Mouse (Mus musculus): ENCODE results near the gene Nr1h3.

Nr1h3 gene

DNA sequence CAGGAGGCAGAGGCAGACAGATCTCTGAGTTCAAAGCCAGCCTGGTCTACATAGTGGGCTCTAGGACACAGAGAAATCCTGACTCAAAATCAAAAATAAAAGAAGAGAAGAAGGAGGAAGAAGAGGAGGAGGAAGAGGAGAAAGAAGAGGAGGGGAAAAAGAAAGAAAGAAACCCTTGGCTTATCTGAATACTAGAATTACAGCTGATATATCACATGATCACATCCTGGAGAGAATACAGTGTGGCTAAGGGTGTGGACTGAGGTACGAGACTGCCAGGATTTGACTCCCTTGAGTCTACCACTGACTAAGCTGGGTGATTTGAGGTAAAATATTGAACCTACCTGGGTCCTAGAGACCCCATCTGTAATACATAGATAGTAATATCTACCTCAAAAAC, 16.4 kb downstream of the Nr1h3 start:
- no peak for DNase-seq (ENCODE audit: low spot score in 2 of 2)

DNA sequence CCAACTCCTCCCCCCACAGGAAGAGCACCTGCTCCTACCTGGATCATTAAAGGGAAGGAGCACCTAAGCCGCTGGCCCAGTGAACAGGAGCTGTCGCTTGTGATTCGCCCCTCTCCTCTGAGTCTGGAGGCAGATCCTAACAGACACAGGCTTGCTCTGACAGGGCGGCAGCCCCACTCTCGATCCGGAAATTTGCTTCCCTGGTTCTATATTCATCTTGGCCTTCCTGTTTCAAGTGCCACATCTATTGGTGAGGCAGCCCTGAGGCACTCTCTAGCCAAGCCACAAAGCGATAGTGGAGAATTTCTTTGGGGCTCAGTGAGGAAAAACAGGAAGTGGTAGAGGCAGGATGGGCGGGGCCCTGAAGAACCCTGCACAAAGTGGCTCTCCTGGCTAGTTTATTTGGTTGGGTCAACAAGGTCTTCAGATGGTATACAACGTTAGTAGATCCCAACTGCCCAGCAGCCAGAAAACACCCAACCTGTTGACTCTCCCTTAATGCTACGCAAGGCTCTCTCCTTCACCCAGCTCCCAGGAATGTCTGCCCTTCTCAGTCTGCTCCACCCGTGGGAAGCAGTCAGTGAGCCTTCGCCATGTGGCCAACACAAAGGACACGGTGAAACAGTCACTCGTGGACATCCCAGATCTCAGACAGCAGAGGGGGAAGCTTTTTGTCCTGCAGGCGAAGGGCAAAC, 18.8 kb downstream of the Nr1h3 start, which contains the start of gene Madd:
Gene Madd (minus strand): TSS at position 127 of the 695 bp plus-strand sequence.
- DNase-seq (ENCODE audit: low spot score in 2 of 2), result peak; percentile 64 to 79

DNA sequence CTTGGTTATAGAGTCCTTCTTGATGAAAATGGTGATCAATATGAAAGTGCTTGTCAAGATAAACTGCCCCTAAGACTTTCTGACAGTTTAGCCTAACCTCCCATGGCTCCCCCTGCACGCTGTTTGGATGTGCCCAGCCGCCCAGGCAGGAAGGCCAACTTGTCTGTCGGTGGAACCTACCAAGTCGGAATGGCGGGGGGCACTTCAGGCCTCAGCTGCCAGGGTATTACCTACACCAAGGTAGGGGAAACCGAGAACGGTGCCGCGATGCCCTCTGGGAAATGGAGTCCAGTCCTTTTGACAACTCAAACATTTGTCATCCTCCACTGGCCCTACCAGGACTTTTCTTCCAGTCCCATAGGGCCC, 19.5 kb downstream of the Nr1h3 start:
- peak; percentile 98 for DNase-seq (ENCODE audit: low spot score in 2 of 2)

DNA sequence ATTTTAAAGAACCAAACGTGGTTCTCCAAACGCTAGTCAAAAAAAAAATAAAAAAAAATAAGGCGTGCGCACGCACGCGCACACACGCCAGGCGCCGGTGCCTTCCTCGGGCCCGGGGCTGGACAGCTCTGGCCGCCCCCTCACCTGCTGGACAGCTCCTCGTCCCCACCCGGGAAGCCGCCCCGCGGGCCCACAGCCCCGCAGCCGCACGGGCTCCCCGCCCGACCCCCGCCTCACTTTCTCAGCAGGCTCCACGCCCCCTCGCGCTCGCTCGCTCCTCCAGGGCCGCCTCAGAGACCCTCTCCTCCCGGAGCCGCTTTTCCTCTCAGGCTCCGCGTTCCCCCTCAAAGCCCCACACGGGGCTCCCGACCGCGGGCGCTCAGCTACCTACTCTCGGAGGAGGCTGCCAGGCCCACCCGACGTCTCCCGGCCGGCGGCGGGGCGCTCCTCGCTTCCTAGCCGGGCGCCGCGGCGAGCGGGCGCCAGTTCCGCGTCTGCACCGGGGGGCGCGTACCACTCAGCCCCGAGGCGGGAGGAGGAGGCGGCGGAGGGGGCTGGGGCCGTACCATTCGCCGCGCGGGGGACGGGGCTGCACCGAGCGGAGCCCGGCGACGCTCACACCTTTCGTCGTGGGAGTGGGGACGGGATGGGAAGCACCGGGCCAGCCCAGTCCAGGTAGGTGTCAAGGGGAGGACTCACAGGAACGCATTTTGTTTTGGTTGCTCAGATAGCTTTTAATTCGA, 20.1 kb downstream of the Nr1h3 start:
- peak; percentile 80 to 90 for DNase-seq (ENCODE audit: low spot score in 2 of 2)

DNA sequence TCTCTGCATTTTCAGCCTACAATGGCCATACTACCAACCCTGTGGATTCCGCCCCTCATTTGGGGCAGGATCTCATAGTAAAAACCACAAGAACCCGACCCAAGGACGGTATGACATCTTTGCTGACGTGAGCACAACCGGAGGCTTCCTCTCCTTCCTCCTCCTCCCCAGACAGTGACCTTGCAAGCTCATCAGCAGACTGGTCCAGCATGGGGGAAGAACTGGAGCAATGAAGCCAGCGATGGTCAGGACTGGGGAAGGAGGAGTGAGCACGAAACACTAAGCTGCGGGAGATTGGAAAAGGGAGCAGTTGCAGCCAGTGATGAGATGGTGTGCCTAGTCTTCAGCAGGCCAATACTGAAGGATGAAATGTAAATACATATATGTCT, 20.6 kb downstream of the Nr1h3 start:
- DNase-seq (ENCODE audit: low spot score in 2 of 2), result no peak

DNA sequence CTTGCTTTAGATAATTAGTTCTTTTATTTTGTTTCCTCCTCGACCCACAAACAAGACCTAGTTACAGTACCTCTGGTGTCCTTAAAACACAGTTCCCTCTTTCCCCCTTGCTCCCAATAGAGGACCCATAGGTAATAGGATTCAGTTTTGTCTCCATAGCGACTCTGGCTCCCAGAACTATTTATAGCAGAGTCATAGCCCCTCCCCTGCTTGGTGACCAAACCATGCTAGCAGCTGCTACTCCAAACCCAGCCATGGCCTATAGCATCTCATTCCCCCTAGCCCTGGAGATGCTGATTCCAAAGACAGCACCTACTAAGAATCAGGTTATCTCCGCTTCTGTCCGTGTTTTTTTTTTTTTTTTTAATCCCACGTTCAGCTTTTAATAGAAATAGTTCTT, 21.9 kb downstream of the Nr1h3 start:
- DNase-seq (ENCODE audit: low spot score in 2 of 2), result no peak

DNA sequence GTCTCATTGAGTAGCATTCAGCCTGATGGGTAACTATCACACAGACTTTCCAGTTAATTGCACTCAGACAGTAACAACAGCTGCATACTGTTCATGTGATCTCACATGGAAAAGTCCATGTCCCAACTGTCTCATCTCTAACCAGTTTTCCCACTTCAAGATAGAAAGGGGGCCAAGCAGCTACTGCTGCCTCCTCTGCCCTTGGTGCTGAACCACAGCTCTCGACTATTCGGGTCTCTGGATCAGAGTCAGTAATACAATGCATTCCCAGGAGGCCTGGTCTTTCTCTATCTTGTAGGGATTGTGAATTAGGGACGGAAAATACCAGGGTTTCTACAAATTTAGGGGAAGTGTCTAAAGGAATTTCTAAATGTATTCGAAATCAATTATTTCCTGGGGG, 22.8 kb downstream of the Nr1h3 start:
- no peak for DNase-seq (ENCODE audit: low spot score in 2 of 2)

DNA sequence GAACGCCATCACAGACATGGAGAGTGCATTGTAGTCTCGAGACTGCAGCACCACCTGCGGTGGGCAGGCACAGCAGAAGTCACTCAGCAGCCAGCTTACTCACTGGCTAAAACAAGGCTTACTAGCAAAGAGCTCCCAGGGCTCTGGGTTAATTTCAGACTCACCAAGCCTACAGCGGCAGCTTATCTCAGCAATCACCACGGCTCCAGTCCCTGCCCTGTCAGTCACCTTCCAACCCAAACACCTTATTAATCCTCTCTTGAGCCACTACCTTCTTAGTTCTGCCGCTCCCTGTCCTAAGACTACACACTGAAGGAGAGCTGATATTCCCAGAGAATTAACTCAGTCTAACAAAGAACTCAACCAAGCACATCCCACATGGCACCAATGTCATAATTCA, 26.4 kb downstream of the Nr1h3 start:
- no peak for DNase-seq (ENCODE audit: low spot score in 2 of 2)

DNA sequence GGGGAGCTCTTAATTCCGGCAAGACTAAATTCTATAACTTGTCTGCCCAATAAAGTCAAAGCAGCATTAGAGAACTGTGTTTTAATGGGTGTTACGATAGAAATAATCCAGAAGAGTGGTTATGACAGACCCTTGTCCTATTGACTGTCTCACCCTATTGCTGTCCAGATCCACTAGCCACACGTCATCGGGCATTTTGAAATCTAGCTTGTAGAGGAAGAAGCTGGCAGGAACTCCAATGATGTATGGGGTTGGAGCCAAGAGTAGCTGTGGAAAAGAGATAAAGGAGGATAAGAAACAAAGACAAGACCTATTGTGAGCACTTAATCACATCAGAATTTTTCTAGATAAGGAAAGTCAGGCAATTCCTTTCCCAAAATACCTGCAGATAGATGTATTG, 27.1 kb downstream of the Nr1h3 start:
- no peak for DNase-seq (ENCODE audit: low spot score in 2 of 2)

DNA sequence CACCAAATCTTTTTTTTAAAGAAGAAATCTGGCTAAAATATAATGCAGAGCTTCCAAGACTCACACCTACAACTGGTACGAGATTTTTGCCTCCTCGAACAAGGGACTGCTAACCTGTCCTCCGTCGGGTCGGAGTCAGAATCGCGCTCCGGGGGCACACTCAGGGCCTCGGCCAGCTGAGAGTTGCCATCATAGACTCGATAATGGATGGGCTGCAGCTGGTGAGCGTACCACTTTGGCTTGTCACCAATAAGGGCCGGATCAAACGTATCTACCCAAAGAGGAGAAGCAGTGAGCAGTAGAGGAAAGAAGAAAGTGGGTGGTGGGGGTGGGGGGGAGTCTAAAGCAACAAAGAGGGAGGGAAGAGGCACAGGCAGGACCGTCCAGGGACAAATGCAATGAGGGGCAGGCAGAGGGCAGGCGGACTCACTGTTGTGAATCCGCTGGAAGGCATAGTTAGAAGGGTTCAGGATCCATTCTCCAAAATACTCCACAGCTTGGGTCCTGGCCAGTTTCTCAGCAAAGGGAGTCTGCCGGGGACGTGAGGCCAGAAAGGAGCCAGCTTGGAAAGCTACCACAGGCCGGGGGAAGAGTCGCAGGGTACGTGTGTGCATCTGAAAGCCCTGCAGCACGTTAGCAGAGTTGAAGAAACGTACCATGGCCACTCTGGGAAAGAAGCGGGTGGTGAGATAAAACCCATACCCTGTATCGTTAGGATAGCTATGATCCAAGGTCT, 32.9 kb downstream of the Nr1h3 start:
- no peak for DNase-seq (ENCODE audit: low spot score in 2 of 2)

DNA sequence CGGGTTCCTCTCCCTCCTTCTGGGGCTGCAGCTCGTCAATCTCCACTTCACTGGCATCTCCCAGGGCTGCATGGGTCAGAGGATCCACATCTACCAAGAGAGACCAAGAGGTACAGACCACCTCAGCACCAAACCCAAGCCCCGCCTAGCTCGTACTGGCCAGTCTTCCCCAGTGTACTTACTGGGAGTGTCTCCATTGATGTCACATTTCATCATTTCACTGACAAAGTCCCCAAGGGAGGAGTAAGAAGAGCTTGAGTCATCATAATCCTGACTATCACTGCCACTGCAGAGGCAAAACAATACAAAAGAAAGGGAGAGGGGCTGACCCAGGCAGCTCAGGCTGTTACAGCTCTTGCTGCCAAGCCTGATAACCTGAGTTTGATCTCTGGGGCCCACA, 35.0 kb downstream of the Nr1h3 start:
- DNase-seq (ENCODE audit: low spot score in 2 of 2), result no peak

DNA sequence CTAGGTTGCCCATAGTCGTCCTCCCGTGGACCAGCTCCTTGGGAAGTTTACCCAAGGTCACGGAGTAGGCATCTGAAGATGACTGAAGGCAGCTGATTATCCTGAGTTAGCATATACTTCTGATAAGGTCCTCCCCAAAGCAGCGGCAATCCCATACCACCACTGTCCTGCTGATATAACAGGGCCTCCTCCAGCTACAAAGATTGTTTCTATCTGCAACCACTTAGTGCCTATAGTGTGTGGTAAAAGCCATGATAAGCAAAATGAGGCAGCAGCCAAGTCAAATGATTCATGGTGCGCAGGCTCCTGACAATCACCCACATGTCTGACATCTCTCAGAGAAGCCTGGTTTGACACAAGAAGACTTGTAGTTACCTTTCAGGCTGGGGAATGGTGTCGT, 37.6 kb downstream of the Nr1h3 start:
- DNase-seq (ENCODE audit: low spot score in 2 of 2), result no peak

DNA sequence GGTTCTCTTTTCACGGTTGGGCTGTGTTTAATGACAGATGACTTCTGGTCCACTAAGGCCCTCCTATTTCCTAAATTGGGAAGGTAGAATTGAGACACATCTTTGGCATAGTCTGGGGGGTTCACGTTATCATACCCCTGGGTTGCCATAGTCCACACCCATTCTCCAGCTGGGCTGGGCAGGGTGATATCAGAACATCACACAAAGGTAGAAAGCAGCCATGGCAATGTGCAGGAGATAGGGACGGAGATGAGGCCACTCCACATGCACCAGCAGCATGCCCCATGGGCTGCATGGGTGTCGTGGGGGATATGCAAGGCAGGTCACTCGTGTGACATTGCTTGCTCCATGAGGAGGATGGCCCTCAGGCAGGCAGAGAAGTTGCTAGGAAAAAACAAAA, 39.1 kb downstream of the Nr1h3 start:
- no peak for DNase-seq (ENCODE audit: low spot score in 2 of 2)

DNA sequence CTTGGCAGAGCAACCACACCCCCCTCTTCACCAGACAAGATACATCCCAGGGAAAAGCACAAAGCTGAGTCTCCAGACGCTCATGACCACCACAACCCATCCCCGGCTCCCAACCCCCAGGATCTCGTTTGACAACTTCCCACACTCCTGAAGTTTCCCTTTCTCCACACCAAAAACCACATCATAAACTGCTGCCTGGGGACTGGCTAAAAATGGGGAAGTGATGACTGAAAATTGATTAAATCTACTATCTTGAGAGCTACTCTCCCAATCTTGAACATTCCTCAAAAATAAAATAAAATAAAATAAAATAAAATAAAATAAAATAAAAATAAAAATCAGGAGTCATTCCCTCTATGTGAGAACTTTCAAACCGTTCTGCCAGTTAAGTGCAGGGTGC, 39.7 kb downstream of the Nr1h3 start:
- DNase-seq (ENCODE audit: low spot score in 2 of 2), result no peak

DNA sequence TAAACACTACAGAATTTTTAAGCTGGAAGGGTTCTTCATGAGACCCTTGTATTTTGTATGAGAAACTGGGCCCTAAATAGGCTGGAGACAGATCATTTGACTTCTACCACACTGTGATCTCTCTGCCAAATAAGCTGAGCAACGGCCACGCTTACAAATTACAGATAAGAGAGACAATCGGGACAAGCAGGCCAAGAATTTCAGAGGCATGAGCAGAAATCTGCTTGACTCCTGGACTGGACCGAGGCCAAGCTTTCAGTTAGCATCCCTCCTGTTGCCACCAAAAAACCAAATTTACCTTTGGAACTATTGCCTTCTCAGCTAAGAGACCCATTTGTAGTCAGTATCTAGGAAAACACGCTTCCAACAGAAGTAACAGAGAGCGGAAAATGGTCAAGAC, 42.0 kb downstream of the Nr1h3 start:
- no peak for DNase-seq (ENCODE audit: low spot score in 2 of 2)

DNA sequence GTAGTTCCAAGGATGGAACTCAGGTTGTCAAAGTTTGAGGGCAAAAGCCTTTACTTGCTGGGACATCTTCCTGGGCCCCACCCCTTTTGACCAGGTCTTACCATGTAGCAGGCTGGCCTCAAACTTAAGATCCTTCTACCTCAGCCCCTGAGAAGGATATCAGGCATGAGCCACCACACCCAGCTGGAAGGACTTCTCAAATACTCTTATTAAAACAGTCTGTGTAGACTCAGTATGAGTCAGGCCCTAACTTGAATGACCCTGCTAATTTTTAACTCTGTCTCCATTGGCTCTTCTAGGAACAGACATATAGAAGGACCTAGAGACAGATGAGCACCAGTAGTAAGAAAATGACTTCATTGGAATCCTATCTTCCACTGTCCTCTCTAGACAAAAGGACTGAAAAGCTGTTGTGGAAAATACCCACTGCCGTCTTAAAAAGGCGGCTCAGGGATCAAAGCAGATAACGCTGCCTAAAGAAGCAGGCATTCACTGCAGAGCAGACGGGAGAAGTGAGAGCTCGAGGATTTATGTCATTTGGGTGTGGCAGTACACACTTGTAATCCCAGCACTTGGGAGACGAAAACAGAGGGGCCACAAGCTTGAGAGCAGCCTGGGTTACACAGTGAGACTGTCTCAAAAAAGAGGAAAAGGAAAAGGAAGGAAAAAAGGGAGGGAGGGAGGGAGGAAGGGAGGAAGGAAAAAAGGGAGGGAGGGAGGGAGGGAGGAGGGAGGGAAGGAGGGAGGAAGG, 45.5 kb downstream of the Nr1h3 start:
- no peak for DNase-seq (ENCODE audit: low spot score in 2 of 2)

DNA sequence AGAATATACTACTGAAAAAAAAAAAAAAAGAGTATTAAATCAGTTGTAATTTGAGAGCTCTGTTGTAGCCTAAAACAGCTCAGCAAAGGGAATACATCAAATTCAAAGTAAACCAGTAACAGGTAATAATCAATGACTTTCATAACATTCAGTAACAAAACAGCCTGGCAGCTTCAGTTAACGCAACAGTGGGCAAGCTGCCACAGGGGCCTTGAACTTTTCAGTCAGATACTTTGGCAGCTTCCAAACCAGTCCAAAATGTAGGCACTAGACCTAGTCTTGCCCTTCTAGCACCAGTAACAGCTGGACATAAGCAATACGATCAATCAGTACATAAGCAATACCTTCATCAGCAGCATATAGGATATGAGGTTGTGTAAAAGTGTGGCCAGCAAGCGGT, 48.5 kb downstream of the Nr1h3 start:
- no peak for DNase-seq (ENCODE audit: low spot score in 2 of 2)

DNA sequence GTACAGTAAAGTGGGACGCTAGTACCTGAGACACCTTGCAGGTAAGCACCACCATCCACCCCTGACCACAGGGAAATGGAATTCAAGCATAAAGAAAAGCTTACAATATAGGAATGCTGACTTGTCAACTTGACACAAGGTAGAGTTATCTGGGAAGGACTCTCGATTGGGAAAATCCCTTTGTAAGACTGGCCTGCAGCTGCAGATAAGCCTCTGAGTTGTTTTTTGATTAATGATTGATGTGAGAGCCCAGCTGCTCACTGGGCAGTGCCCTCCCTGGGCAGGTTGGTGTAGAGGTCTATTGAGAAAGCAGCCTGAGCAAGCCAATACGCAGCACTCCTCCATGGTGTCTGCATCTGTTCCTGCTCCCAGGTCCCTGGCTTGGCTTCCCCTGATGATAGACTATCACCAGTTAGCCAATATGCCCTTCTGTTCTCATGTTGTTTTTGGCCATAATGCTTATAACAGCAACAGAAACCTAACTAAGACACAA, 49.7 kb downstream of the Nr1h3 start:
- no peak for DNase-seq (ENCODE audit: low spot score in 2 of 2)

DNA sequence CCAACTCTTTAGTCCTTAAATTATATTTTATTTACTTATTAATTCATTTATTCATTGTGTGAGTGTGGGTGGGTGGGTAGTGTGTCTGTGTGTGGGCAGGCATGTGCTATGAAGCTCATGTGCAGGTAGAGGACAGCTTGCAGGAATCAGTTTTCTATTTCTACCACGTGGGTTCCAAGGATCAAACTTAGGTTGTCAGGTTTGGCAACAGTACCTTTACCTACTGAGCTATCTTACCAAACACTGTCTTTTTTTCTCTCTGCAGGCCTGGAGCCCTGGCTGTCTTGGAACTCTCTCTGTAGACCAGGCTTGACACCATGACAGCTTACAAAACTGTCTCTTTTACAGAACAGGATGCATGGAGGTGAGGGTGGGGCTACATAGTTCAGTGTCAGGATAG, 51.3 kb downstream of the Nr1h3 start:
- no peak for DNase-seq (ENCODE audit: low spot score in 2 of 2)

DNA sequence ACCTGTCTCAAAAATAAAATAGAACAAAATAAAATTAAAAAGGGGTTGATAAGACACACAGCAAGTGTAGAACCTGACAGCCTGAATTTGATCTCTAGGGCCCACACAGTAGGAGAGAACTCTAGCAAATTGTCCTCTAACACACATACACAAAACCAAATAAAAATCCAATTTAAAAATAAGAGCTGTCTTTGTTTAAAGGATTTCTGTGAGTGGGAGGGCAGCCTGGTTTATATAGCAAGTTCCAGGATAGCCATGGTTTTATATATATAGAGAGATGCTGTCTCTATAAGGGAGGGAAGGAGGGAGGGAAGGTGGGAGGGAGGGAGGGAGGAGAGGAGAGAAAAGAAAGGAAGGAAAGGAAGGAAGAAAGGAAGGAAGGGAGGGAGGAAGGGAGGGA, 54.5 kb downstream of the Nr1h3 start:
- no peak for DNase-seq (ENCODE audit: low spot score in 2 of 2)

DNA sequence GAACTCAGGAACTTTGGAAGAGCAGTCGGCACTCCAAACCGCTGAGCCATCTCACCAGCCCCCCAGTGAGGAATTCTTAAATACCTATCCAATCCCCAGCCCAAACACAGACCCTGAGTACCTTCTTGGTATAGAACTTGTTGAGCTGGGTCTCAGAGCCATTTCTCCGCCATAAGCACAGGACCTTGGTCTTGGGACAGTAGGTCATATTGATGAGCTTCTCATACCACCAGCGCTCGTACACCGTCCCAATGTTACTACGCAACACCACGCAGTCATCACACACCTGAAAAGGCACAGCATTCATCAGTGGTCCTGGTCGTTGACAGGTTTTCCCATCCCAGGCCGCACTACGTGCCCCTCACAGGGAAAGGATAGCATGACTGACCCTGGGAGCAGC, 59.2 kb downstream of the Nr1h3 start:
- DNase-seq (ENCODE audit: low spot score in 2 of 2), result peak in 1 of 2 experiments; percentile 52

DNA sequence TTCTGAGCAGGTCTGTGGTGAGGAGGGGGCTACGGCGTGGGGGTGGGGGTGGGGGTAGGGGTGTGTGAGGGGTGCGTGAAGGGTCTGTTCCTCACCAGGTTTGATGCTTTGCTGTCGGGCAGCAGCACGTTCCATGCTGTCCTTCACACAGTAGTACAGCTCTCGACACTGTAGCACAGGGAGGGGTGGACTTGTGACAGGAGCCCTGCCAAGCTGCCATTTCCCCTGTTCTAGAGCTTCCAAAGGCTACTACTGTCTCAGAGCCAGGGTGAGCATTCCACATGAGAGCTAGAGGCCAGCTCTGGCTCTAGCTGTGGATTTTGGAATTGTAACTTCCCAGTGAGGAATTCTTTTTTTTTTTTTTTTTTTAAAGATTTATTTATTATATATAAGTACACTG, 59.7 kb downstream of the Nr1h3 start:
- DNase-seq (ENCODE audit: low spot score in 2 of 2), result no peak
